Mouse (Mus musculus) spleen, adult 2 months (tissue): ENCODE data around the gene Tcp10c.
"Not testable (repeated sequence)": the region's sequence is repeated elsewhere in the genome, so short reads cannot be mapped to it uniquely, and the experiment has no call there.

Experiments
- CTCF ChIP-seq: fragments of 200-500 bp; IDR thresholded peaks from 2 replicates; pipeline ENCODE4 v1.5.1; 2011; ENCODE audit warnings: mild to moderate bottlenecking, inconsistent platforms; ENCODE audit not compliant: insufficient read depth, insufficient read length, insufficient replicate concordance; ENCODE audit errors: extremely low read depth
- POLR2A ChIP-seq: fragments of 200-500 bp; IDR thresholded peaks from 2 replicates; pipeline ENCODE4 v1.6.1; 2011; ENCODE audit warnings: low read depth, low read length, inconsistent platforms

- not testable (repeated sequence) for TF ChIP-seq CTCF, POLR2A
Measured at GRCm38 (mm10) chr17:13329967-13330366, 24.4 kb upstream of the Tcp10c start.
